Mouse (Mus musculus): ENCODE data around the gene Slamf8. TPM values are rescaled to one million over a fixed set of nuclear protein-coding genes. Genes with fewer than 3 reads are reported as not detected.
A peak's percentile ranks its signal among the peaks of the same experiment; 100 is the strongest.

Gene Slamf8
- polyA plus RNA-seq, 1 experiment from 2014 or later, result not detected

DNA sequence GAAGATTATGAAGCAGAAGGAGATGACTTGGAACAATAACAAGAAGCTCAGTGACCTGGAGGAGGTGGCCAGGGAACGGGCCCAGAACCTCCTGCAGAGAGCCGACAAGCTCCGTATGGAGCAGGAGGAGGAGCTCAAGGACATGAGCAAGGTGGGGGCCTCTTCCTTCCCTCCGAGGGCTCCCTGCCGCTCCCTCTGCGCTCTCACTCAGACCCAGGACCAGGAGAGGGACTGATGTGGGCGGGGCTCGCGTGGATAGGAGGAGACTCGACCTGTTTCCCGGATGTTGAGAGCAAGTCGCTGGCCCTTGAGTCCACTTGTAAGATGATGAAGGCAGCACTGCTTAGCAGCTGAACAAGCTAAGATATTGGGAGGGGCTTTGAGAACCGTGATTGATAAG, 57.8 kb downstream of the Slamf8 start:
- Histone ChIP-seq H3K4me2 (peak overlapping the region; percentile 47), H3K4me1 (replicated peaks; ENCODE audit: control insufficient read depth, insufficient read depth, low read length) (no peaks in the 10 kb centered on the region; the same call in none of the 2 replicates), H3K9me3 (ENCODE audit: control insufficient read depth, low read length) (no peaks in the 10 kb centered on the region), H3K4me3 (ENCODE audit: low read depth, low read length) (peak overlapping the region; percentile 27; the same call in 1 of the 2 replicates), H3K27ac (ENCODE audit: low read depth, low read length) (no peak overlapping the region), H3K36me3 (ENCODE audit: control insufficient read depth, insufficient read depth, low read length) (no peaks in the 10 kb centered on the region), H3K27me3 (replicated peaks; ENCODE audit: control insufficient read depth, insufficient read depth, low read length) (peaks cover 40% of the 10 kb centered on the region), H3K9ac (ENCODE audit: low read depth, low read length) (no peak overlapping the region)
- no peak for ATAC-seq (replicated peaks; ENCODE audit: low FRiP score)
- DNase-seq (ENCODE audit: low spot score), result no peak
- WGBS, result 2% methylated on average over 13 of the region's 13 CpGs

Other genes starting within 250 kb of the Slamf8 start
- 0.10 TPM in 1 of 2 replicates, not detected in the other for gene Kcnj10, start 249.4 kb downstream of the Slamf8 start, polyA plus RNA-seq (2014; fragmentation: Nextera tagmentation; extraction: Ambion mirVana)
- 7.7 and 7.8 TPM in 2 replicates for gene Pigm, start 214.0 kb downstream of the Slamf8 start, polyA plus RNA-seq (2014; fragmentation: Nextera tagmentation; extraction: Ambion mirVana)
- gene Slamf9, start 115.2 kb downstream of the Slamf8 start, polyA plus RNA-seq (2014; fragmentation: Nextera tagmentation; extraction: Ambion mirVana), result 0.55 and 1.4 TPM in 2 replicates
- 9.7 and 13.8 TPM in 2 replicates for gene Igsf9, start 108.8 kb downstream of the Slamf8 start, polyA plus RNA-seq (2014; fragmentation: Nextera tagmentation; extraction: Ambion mirVana)
- 248 and 257 TPM in 2 replicates for gene Tagln2, start 90.5 kb downstream of the Slamf8 start, polyA plus RNA-seq (2014; fragmentation: Nextera tagmentation; extraction: Ambion mirVana)
- gene Cfap45, start 69.8 kb downstream of the Slamf8 start, polyA plus RNA-seq (2014; fragmentation: Nextera tagmentation; extraction: Ambion mirVana), result 0.77 and 1.4 TPM in 2 replicates
- not detected in 2 replicates for gene Vsig8, start 34.6 kb downstream of the Slamf8 start, polyA plus RNA-seq (2014; fragmentation: Nextera tagmentation; extraction: Ambion mirVana)
- gene Fcrl6, start 12.0 kb upstream of the Slamf8 start, polyA plus RNA-seq (2014; fragmentation: Nextera tagmentation; extraction: Ambion mirVana), result 0.11 TPM in 1 of 2 replicates, not detected in the other
- gene Dusp23, start 42.4 kb upstream of the Slamf8 start, polyA plus RNA-seq (2014; fragmentation: Nextera tagmentation; extraction: Ambion mirVana), result 6.2 and 8.2 TPM in 2 replicates
- gene Crp, start 107.5 kb upstream of the Slamf8 start, polyA plus RNA-seq (2014; fragmentation: Nextera tagmentation; extraction: Ambion mirVana), result 3.5 and 5.8 TPM in 2 replicates